Mouse (Mus musculus) layer of hippocampus, postnatal 14 days (tissue): ENCODE measurements around the gene Bricd5. TPM values are rescaled to one million over a fixed set of nuclear protein-coding genes. Genes with fewer than 3 reads are reported as not detected.
A peak's percentile ranks its signal among the peaks of the same experiment; 100 is the strongest.

Source experiments
- DNase-seq, 2 experiments: peaks; one replicate each; pipeline ENCODE4 v3.0.0; 2021 to 2022; ENCODE audit warnings: low spot score in 2 of 2, mixed read lengths in 1 of 2
- total RNA-seq, 2 experiments: library from RNA; stranded (reverse); gene quantifications; 2 replicates each; pipeline ENCODE4 v1.2.3; 2021

Gene Bricd5
- total RNA-seq, 2 experiments from 2014 or later: 1.0 to 2.1 TPM

GRCm38 (mm10) chr17:24481027-24481815 is 7.5 kb downstream of the Bricd5 start:
- DNase-seq: no peak

GRCm38 (mm10) chr17:24483495-24483894 is 9.8 kb downstream of the Bricd5 start:
- DNase-seq: no peak

GRCm38 (mm10) chr17:24485090-24485860 is 11.6 kb downstream of the Bricd5 start:
- peak in 1 of 2 experiments; percentile 66 for DNase-seq

GRCm38 (mm10) chr17:24488186-24488661 is 14.5 kb downstream of the Bricd5 start, which contains the start of gene Caskin1:
Gene Caskin1, plus strand, starts transcription at chr17:24488601.
- no peak for DNase-seq

GRCm38 (mm10) chr17:24488662-24489264 is 15.1 kb downstream of the Bricd5 start:
- DNase-seq: no peak

GRCm38 (mm10) chr17:24489265-24490030 is 15.8 kb downstream of the Bricd5 start:
- DNase-seq: no peak

- no peak for DNase-seq
Observed at GRCm38 (mm10) chr17:24490399-24490798, 16.7 kb downstream of the Bricd5 start.

GRCm38 (mm10) chr17:24494627-24495335 is 21.1 kb downstream of the Bricd5 start:
- peak in 1 of 2 experiments; percentile 77 for DNase-seq

GRCm38 (mm10) chr17:24495443-24495842 is 21.8 kb downstream of the Bricd5 start:
- peak in 1 of 2 experiments; percentile 77 for DNase-seq

- no peak for DNase-seq
Observed at GRCm38 (mm10) chr17:24496026-24496425, 22.3 kb downstream of the Bricd5 start.

- DNase-seq: no peak
Observed at GRCm38 (mm10) chr17:24502208-24502607, 28.5 kb downstream of the Bricd5 start.

- DNase-seq: no peak
Observed at GRCm38 (mm10) chr17:24504085-24504484, 30.4 kb downstream of the Bricd5 start.

GRCm38 (mm10) chr17:24505286-24505955 is 31.7 kb downstream of the Bricd5 start:
- no peak for DNase-seq

- DNase-seq: no peak
Observed at GRCm38 (mm10) chr17:24506332-24507070, 32.8 kb downstream of the Bricd5 start.

GRCm38 (mm10) chr17:24507129-24507664 is 33.5 kb downstream of the Bricd5 start:
- DNase-seq: no peak

- DNase-seq: no peak
Observed at GRCm38 (mm10) chr17:24507806-24508460, 34.2 kb downstream of the Bricd5 start.

- peak in 1 of 2 experiments; percentile 79 for DNase-seq
Observed at GRCm38 (mm10) chr17:24513609-24514008, 39.9 kb downstream of the Bricd5 start.
